Mouse (Mus musculus) stomach, embryonic 16.5 days (tissue): ENCODE measurements at regions not wholly inside any gene's neighbourhood (a gene's known extent, or its start where the extent isn't known, plus 50 kb on each side); places are given as distances from the start of the nearest gene placed in this dataset.

ENCODE experiments used
- ATAC-seq: fragments of 200-750 bp; cut with Nextera tagmentation; 2 replicates; pipeline ENCODE4 v1.8.0; 2017; ENCODE audit warnings: moderate number of reproducible peaks, moderate TSS enrichment; ENCODE audit not compliant: insufficient read depth, low FRiP score
- H3K27ac ChIP-seq: fragments of 300-500 bp; sonication (generic); 2 replicates; pipeline ENCODE4 v1.5.1; 2014; ENCODE audit warnings: low read length
- H3K27me3 ChIP-seq: fragments of 300-500 bp; sonication (generic); 2 replicates; pipeline ENCODE4 v1.6.1; 2014; ENCODE audit warnings: low read length, control low read depth, mixed read lengths; ENCODE audit not compliant: control insufficient read depth, insufficient read depth
- H3K36me3 ChIP-seq: fragments of 300-500 bp; sonication (generic); 2 replicates; pipeline ENCODE4 v1.6.1; 2014; ENCODE audit warnings: low read length; ENCODE audit not compliant: control insufficient read depth, insufficient read depth
- H3K4me1 ChIP-seq: fragments of 300-500 bp; sonication (generic); 2 replicates; pipeline ENCODE4 v1.6.1; 2014; ENCODE audit warnings: low read length, control low read depth, mixed read lengths; ENCODE audit not compliant: control insufficient read depth, insufficient read depth
- H3K4me2 ChIP-seq: fragments of 300-500 bp; sonication (generic); 2 replicates; pipeline ENCODE4 v1.6.1; 2014; ENCODE audit warnings: low read depth, low read length, mixed read lengths
- H3K4me3 ChIP-seq: fragments of 300-500 bp; sonication (generic); replicated peaks from 2 replicates; pipeline ENCODE4 v1.5.1; 2014; ENCODE audit warnings: mild to moderate bottlenecking, low read length
- H3K9ac ChIP-seq: fragments of 300-500 bp; sonication (generic); 2 replicates; pipeline ENCODE4 v1.6.1; 2014; ENCODE audit warnings: low read length
- H3K9me3 ChIP-seq: fragments of 300-500 bp; sonication (generic); replicated peaks from 2 replicates; pipeline ENCODE4 v1.6.1; 2016; ENCODE audit warnings: low read length, control low read depth; ENCODE audit not compliant: control insufficient read depth
- WGBS: fragments of 180-500 bp; shearing (Covaris S2); extraction: QIAGEN DNeasy Blood & Tissue Kit; methylation state at CpG from one replicate; pipeline ENCODE4 v1.1.7; 2014; 5-methylcytosine and 5-hydroxymethylcytosine counted together

- 66% methylated on average over 5 of the region's 5 CpGs for WGBS
- no peak for ATAC-seq
- no peaks in the 10 kb centered on the region for H3K9me3 ChIP-seq
These were observed 619.6 kb downstream of the Pom121l12 start for GRCm38 (mm10) chr11:15218671-15219070.

GRCm38 (mm10) chr11:15221856-15222255 is 622.8 kb downstream of the Pom121l12 start:
- no peak overlapping the region for H3K4me3 ChIP-seq
- no peak for ATAC-seq
- H3K36me3 ChIP-seq, result no peaks in the 10 kb centered on the region
- no peaks in the 10 kb centered on the region for H3K4me1 ChIP-seq
- no peak overlapping the region for H3K27ac ChIP-seq
- no peak overlapping the region for H3K9ac ChIP-seq
- H3K9me3 ChIP-seq, result no peaks in the 10 kb centered on the region
- WGBS, result 76% methylated on average over 1 of the region's 1 CpGs
- no peaks in the 10 kb centered on the region for H3K27me3 ChIP-seq
- H3K4me2 ChIP-seq, result no peak overlapping the region

More at GRCm38 (mm10) chr11:15218671-15219070, 619.6 kb downstream of the Pom121l12 start:
- Histone ChIP-seq H3K4me2 (no peak overlapping the region), H3K4me3 (no peak overlapping the region), H3K9ac (no peak overlapping the region), H3K27me3 (no peaks in the 10 kb centered on the region), H3K27ac (no peak overlapping the region), H3K36me3 (no peaks in the 10 kb centered on the region), H3K4me1 (no peaks in the 10 kb centered on the region)

GRCm38 (mm10) chr11:15250022-15250421 is 650.9 kb downstream of the Pom121l12 start:
- Histone ChIP-seq H3K9ac (no peak overlapping the region), H3K4me1 (no peaks in the 10 kb centered on the region), H3K36me3 (no peaks in the 10 kb centered on the region), H3K27ac (no peak overlapping the region), H3K4me3 (no peak overlapping the region), H3K27me3 (no peaks in the 10 kb centered on the region), H3K9me3 (no peaks in the 10 kb centered on the region), H3K4me2 (no peak overlapping the region)
- 29% methylated on average over 2 of the region's 2 CpGs for WGBS
- no peak for ATAC-seq

GRCm38 (mm10) chr11:15274043-15274773 is 675.1 kb downstream of the Pom121l12 start:
- H3K4me2 ChIP-seq, result no peak overlapping the region
- no peak overlapping the region for H3K9ac ChIP-seq
- H3K36me3 ChIP-seq, result no peaks in the 10 kb centered on the region
- H3K27ac ChIP-seq, result no peak overlapping the region
- no peaks in the 10 kb centered on the region for H3K9me3 ChIP-seq
- no peak overlapping the region for H3K4me3 ChIP-seq
- H3K27me3 ChIP-seq, result no peaks in the 10 kb centered on the region
- 63% methylated on average over 3 of the region's 3 CpGs for WGBS
- no peaks in the 10 kb centered on the region for H3K4me1 ChIP-seq
- ATAC-seq, result peak; percentile 64; the same call in 1 of the 2 replicates

GRCm38 (mm10) chr11:15308457-15308856 is 709.4 kb downstream of the Pom121l12 start:
- H3K4me2 ChIP-seq, result no peak overlapping the region
- H3K36me3 ChIP-seq, result no peaks in the 10 kb centered on the region
- no peaks in the 10 kb centered on the region for H3K4me1 ChIP-seq
- no peaks in the 10 kb centered on the region for H3K27me3 ChIP-seq
- H3K4me3 ChIP-seq, result no peak overlapping the region
- no peak overlapping the region for H3K27ac ChIP-seq
- H3K9ac ChIP-seq, result no peak overlapping the region
- no peak for ATAC-seq
- no peaks in the 10 kb centered on the region; the same call in 1 of the 2 replicates for H3K9me3 ChIP-seq
- WGBS, result 86% methylated on average over 2 of the region's 2 CpGs
